Mouse (Mus musculus): ENCODE measurements around the gene Slc12a8. TPM values are rescaled to one million over a fixed set of nuclear protein-coding genes. Genes with fewer than 3 reads are reported as not detected.
"Not testable (repeated sequence)": the region's sequence is repeated elsewhere in the genome, so short reads cannot be mapped to it uniquely, and the experiment has no call there.

Slc12a8 gene
- under 1 TPM; 0.57 to 0.96 TPM for total RNA-seq (2021)

DNA sequence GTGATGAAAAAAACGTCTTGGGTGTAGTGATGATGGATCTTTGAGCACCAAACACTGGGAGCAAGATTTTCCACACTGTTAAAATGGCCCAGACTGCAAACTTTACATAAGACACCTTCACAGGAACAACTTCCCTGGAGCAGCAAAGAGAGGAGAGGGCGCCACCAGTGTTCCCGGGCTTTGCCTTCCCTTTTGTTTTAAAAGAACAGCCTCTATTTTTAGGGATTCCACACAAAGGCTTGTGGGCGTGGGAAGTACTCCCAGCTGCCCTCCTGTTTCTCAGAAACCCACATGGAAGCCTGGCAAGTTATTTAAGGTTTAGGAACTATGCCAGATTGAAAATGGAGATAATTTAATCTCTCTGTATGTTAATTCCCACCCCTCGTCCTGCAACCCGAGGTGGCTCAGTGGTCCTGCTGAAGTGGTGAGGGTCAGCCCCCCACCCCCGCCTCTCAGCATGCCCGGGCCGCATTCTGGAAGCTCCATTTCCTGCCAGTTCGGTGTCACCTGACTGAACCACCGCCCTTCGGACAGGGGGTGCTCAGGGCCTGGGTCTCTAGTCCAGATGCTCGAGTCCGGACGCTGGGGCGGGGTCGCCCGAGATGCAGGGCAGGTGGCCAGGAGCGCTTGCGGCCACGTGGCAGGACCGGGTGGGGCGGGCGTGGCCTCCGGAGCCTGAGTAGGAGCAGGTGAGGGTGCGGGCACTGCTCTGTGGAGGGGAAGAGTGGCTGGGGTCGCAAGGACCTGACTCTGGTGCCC lies at the start of gene Slc12a8:
TSS of gene Slc12a8 (plus strand) at position 522 of the 759 bp plus-strand sequence.
- DNase-seq (ENCODE audit: extremely low spot score in 1 of 2, low spot score in 1 of 2), result peak in 1 of 2 experiments; percentile 22

DNA sequence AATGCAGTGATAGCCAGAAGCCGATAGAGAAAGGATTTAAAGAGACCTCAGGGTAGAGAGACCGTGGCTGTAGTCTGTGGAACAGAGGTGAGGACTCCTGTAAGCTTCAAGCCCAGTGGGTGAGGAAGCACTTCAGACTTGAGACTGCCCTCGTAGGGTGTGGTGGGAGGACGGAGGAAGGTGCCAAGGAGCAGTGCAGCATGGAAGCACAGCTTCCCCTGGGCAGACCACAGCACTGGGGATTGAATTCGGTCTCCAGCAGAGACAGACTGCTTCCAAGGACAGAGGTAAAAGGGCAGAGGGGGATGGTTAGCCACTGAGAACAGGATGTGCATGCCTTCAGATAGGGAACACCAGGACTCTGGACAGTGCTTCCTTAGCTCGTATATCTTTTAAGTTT lies 49.7 kb upstream of the Slc12a8 start:
- no peak for DNase-seq (ENCODE audit: extremely low spot score in 1 of 2, low spot score in 1 of 2)

DNA sequence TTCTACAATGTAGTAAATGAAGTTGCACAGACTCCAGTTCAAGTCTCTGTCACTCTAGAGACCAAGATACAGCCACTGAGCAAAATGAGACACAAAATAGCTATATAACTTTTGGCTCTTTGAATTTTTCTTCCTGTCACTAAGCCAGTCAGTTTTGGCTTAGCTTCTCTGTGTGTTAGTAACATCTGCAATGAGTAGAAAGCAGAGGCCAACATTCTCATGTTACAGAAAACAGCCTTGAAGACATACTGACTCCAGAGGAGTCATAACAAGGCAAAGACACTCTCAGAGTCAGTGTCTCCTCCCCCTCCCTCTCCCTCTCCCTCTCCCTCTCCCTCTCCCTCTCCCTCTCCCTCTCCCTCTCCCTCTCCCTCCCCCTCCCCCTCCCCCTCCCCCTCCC lies 47.2 kb upstream of the Slc12a8 start:
- DNase-seq (ENCODE audit: extremely low spot score in 1 of 2, low spot score in 1 of 2), result no peak

DNA sequence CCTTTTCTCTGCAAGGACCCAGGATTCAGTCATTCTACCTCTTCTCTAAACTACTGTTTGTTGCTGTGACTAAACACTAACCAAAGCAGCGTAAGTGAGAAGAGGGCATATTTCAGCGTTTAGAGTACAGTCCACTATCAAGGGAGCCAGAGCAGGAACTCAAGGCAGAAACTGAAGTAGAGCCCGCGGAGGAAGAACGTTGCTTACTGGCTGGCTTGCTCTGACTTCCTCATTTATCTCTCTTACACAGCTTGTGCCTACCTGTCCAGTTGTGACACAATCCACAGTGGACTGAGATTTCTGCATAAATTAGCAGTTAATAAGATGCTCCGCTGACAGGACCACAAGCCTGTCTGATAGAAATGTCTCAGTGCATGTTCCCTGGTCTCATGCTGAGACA lies 42.7 kb upstream of the Slc12a8 start:
- DNase-seq (ENCODE audit: extremely low spot score in 1 of 2, low spot score in 1 of 2), result no peak

DNA sequence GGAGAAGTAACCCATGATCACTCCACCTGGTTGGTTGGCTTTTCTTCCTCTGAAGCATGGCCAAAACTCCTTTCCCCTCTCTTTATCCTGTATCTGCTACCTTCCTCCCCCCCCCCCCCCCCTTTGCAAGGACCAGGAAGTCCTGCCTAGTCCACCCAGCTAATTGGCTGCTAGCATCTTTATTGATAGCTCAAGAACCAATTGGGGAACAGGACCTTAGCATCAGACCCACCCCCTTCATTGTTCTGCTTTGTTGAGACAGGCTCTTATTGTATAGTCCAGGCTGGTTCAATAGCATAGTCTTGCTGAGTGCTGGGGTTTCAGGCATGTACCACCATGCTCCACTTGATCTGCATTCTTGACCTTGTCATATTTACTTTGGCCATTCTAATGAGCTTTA lies 37.2 kb upstream of the Slc12a8 start:
- DNase-seq (ENCODE audit: extremely low spot score in 1 of 2, low spot score in 1 of 2), result no peak

DNA sequence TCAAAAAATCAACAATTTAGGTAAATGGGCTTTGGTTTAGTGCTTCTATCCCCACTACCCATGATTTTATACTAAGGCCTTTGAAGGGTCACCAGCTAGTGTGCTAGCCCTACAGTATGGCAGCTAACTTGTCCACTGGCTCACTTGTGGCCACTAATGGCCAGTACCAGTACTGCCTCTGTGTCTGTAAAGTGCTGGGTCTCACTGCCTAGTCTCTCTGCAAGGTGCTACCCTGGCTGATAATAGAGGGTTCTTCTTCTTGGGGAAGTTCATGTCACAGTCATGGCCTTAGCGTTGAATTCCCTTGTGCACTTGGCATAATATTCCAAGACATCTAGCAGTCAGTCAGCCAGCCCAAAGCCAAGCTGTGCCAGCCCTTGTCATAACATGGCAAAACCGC lies 36.0 kb upstream of the Slc12a8 start:
- peak in 1 of 2 experiments; percentile 25 for DNase-seq (ENCODE audit: extremely low spot score in 1 of 2, low spot score in 1 of 2)

DNA sequence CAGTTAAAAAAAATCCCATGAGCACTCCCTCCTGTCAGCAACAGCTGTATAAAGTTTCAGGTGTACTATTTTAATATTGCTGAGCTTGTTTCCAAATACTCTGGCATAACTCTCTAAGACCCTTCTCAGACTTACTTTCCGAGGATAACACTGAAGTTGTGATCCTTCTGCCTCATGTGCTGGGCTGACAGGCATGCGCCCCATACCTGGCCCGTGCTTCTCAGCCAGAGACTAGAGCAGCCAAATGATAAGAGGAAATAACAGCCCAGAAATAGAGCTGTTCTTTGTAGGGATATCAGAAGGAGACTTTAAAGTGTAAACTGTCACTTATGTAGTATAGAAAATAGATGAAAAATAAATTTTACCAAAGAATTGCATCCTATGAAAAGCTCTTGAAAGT lies 34.8 kb upstream of the Slc12a8 start:
- no peak for DNase-seq (ENCODE audit: extremely low spot score in 1 of 2, low spot score in 1 of 2)

DNA sequence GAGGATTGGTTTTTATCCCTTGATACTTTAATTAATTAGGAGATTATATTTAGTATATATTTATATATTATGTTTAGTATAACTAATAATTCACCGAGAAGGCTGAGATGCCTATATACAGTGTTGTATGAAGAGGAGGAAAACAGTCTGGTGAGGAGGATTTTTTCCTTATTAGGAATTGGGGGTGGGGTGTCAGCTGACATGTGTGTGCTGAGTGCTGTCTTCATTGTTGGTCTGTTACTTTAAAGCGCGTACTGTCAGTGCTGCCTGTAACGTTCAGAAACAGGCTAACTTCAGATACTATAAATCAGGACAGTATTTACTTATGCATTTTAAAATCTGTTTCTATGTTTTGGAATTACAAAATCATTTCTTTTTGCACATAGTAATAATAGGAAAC lies 29.4 kb upstream of the Slc12a8 start:
- DNase-seq (ENCODE audit: extremely low spot score in 1 of 2, low spot score in 1 of 2), result no peak

DNA sequence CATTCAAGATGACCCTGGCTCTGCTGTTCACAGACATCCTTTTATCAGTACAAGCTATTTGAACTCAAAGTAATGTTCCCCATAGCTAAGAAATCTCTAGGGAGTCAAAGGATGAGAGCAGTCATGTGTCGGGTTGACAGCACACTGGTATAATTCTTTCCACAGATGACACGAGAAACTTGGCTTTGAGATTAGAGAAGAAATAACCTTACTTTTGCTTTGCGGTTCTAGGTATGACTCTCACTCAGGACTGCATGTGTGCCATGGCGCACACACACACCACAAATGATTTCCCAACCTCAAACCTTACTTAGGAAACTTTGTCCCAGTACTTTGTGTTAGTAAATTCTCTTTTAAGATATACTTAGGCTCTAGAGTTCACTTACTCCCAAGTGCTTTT lies 22.8 kb upstream of the Slc12a8 start:
- no peak for DNase-seq (ENCODE audit: extremely low spot score in 1 of 2, low spot score in 1 of 2)

DNA sequence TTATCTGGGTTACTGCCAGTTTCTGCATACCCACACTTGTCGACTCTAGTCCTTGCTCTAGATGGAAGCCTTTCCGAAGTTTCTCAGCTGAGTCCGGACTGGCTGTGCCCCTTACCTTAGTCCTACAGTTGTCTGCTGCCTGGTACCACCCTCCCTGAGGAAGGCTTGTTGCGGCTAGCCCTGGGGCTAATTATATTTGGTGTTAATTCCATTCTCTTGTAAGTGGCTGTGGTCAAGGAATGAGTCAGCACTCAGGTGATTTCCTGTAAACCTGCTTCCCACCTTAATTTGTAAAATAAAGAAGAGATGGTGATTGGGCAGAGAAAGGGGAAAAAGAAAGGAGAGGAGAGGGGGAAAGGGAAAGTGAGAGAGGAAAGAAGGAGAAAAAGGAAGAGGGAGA lies 9.0 kb upstream of the Slc12a8 start:
- no peak for DNase-seq (ENCODE audit: extremely low spot score in 1 of 2, low spot score in 1 of 2)

DNA sequence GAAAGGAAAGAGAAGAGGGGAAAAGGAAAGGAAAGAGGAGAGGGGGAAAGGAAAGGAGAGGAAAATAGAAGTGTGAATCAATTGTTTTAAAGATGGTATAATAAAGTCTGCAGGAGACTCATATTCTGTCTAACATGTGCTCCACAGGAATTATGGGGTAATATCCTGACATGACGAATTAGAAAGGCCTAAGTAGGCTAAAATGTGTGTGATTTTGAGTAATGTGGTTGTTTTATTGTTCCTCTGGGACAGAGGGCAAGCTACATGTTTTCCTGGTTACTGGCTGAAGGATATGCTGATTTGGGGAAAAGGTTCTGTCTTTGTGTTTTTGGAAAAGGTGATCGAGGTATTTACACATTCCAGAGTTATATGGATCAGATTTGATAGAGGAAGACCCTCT lies 7.9 kb upstream of the Slc12a8 start:
- not testable (repeated sequence) for DNase-seq (ENCODE audit: extremely low spot score in 1 of 2, low spot score in 1 of 2)

DNA sequence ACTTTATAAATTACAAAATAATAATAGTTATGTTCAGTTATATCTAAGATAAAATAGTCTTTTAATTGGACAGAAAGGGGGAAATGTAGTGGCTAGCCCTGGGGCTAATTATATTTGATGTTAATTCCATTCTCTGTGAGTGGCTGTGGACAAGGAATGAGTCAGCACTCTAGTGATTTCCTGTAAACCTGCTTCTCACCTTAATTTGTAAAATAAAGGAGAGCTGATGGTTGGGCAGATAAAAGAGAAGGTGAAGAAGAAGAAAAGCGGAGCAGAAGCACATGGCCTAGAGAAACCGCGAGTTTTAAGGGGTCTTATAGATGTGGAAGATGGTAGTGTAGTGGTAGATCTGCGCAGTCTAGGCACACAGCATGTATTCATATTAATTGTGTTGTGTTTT lies 6.3 kb upstream of the Slc12a8 start:
- not testable (repeated sequence) for DNase-seq (ENCODE audit: extremely low spot score in 1 of 2, low spot score in 1 of 2)

DNA sequence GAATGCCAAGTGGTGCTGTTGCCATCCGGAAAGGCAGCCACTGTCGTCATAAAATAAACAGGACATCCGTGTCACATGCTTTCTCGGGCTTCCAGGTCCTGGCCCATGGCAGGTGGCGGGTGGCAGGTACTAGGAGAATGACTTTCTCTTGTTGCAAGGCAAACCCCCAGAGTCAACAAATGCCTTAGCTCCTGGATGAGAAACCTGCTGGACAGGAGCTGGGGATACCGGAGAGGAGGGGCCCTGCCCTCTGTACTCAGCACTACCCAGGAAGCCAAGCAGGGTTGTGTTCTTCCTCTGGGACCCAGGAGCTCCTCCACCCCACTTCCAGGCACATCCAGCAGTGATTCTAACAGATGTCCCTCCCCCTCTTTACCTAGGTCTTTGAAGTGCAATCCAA lies 4.6 kb upstream of the Slc12a8 start:
- no peak for DNase-seq (ENCODE audit: extremely low spot score in 1 of 2, low spot score in 1 of 2)

DNA sequence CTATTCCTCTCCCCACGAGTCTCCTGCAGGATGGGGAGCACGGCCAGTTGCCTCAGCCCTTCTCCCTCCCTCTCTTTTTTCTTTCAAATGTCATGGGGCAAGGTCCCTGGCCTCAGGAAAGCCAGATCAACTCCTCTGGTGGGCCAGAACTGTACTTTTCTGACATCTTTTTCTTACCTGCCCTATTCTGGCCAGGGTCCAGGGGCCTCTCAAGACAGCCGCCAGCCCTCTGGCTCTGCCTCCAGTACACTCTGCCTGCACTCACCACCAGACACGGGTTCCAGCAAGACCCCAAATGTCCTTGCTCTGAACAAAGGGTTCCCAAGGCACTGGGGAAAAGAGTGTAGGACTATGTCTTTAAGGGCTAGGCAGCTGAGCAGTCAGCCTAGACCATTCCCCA lies 499 bp downstream of the Slc12a8 start:
- no peak for DNase-seq (ENCODE audit: extremely low spot score in 1 of 2, low spot score in 1 of 2)

DNA sequence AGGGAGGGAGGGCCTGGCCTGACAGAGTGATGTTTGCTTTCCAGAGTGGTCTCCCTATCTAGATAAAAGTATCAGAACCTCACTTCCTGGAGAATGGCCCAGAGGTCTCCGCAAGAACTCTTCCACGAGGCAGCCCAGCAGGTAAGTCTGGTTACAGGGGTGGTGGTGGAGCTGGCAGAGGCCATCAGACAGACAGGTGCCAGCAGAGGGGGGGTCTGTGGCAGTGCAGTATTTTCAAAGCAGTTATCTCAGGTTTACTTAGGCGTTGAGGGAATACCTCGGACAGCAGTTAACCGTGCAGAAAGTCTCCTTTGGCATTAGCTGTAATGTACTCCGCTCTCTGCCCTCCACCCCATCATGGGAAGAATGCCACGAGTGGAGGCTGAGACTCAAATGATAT lies 1.1 kb downstream of the Slc12a8 start:
- DNase-seq (ENCODE audit: extremely low spot score in 1 of 2, low spot score in 1 of 2), result no peak

DNA sequence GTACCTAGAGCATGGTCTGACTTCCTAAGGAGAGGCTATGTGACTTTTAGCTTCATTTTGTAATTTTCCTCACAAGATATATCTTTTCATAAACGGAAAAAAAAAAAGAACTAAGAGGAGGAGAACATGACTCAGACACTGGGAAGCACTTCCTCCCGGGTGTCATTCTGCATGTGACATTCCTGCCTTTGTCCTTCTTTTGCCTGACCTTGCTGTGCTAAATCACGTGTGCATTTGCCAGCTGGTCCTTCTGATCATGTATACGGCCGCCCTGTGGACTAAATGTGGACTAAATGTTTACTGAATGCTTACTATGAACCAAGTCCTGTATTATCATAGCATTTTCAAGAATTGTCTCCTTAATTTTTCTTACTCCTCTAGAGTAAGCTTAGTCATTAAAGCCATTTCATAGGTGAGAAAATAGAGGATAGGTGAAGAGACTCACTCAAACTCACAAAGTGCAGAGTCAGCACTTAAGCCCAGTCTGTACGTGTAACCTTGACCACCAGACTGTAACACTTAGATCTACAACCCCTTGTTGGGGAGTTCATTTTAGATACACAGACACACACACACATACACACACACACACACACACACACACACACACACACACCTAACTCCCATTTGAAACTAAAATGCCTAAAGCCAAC lies 2.9 kb downstream of the Slc12a8 start:
- DNase-seq (ENCODE audit: extremely low spot score in 1 of 2, low spot score in 1 of 2), result no peak

DNA sequence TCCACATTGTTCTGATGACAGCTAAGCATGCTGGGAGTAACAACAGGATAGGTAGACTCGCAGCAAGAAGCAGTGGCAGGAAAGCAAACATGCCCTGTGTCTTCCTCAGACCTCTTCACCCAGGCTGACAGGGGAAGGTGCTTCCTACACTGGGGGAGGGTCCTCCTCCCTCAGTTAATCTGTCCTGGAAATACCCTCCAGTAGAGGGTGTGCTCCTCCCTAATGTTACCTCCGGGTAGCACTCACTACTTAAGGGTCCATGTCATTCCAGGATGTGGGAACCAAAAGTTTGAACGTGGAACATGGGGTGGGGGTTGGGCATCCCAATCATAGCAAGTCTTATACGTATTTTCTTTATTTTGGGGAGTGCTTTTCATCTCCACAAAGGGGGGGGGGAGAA lies 5.4 kb downstream of the Slc12a8 start:
- DNase-seq (ENCODE audit: extremely low spot score in 1 of 2, low spot score in 1 of 2), result no peak

DNA sequence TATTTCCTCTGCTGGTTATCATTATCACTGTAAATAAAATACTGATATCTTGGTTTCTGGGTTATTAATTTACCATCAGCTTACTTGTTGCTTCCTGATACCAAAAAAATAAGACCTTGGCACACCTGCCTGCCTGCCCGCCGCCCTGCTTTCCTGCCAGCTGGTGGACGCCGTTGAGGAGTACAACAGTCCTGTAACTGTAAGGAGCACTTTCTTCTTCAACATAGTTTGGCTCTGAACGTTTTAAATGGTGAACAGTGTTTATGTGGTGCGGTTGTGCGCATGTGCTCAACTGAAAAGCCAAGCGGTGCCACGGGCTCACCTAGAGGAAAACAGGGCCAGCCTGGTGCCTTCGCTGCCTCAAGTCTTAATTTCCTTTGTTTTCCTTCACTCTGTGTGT lies 6.4 kb downstream of the Slc12a8 start:
- DNase-seq (ENCODE audit: extremely low spot score in 1 of 2, low spot score in 1 of 2), result no peak

DNA sequence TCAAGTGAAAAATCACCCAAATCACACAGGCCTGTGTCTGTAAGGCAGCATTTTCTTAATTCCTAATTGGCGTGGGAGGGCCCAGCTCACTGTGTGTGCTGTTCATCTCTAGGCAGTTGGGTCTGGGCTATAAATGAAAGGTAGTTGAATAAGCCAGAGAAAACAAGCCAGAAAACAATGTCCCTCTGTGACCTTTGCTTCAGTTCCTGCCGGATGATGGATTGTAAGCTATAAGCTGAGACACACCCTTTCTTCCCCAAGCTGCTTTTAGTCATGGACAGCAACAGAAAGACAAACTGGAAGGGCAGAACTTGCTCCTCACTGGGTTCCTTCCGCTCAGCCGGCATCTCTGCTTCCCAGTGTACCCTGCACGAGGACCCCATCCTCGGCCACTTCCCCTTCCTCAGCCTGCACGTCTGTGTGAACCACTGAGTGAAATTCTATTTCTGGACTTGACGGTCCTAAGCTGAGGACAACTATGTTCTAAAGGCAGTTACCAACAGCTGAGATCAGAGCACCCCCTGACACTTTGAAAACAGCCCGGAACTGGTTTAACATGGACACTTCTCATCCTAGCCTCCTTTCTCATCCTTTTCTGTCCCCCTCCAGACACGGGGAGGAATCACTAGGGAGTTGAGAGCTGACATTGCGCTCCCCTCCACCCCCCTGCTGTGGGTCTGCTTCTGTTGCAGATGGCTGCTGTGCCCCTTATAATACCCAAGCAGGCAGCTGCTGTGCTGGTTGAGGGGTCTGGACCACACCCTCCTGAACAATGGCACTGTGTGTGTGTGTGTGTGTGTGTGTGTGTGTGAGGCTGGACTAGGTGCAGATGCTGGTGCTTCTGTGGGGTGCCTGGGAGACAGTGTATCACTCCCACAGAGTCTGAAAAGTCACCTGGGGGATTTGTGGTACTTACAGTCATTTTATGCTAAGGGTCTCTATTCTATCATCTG lies 12.7 kb downstream of the Slc12a8 start:
- DNase-seq (ENCODE audit: extremely low spot score in 1 of 2, low spot score in 1 of 2), result no peak

DNA sequence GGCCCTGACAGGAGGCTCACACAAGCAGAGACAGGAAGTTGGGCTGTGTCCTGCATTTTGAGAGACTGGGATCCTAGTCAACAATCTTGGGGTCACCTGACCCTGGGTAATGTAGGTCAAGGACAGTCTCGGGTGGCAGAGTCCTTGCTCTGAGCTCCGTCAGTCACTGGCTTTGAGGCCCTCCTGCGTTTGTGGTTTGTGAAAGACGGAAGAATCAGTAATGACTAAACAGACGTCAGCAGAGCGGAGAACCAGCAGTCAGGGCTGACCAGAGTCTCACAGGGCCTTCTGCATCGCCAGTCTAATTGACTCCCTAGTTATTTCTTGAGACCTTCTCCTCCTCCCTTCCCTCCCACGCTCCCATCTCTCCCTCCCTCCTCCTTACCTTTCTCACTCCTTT lies 14.1 kb downstream of the Slc12a8 start:
- no peak for DNase-seq (ENCODE audit: extremely low spot score in 1 of 2, low spot score in 1 of 2)

DNA sequence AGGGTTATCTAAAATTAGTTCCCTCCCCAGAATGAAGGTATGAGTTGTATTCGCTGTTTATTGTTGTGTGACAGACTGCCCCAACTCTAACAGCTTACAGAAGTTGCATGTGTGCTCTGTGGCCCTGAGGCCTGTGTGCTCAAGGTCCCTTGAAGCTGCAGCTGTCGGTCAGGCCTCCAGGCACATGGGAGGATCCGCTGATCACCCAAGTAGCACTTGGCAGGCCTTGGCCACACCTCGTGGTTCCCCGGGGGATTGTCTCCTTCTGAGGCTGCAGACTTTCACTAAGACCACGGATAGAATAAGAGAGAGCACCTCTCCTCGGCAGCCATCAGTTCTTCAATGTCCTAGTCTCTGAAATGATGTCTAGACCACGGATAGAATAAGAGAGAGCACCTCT lies 19.3 kb downstream of the Slc12a8 start:
- no peak for DNase-seq (ENCODE audit: extremely low spot score in 1 of 2, low spot score in 1 of 2)

Data from layer of hippocampus, postnatal 25 days (tissue).